Mouse (Mus musculus): ENCODE results near the gene Hap1.
A peak's percentile ranks its signal among the peaks of the same experiment; 100 is the strongest.

The Hap1 gene

GRCm38 (mm10) chr11:100355972-100356818 lies at the start of gene Hap1:
TSS of gene Hap1 (minus strand) at chr11:100356128.
- DNase-seq (ENCODE audit: low spot score), result peak; percentile 66

DNA sequence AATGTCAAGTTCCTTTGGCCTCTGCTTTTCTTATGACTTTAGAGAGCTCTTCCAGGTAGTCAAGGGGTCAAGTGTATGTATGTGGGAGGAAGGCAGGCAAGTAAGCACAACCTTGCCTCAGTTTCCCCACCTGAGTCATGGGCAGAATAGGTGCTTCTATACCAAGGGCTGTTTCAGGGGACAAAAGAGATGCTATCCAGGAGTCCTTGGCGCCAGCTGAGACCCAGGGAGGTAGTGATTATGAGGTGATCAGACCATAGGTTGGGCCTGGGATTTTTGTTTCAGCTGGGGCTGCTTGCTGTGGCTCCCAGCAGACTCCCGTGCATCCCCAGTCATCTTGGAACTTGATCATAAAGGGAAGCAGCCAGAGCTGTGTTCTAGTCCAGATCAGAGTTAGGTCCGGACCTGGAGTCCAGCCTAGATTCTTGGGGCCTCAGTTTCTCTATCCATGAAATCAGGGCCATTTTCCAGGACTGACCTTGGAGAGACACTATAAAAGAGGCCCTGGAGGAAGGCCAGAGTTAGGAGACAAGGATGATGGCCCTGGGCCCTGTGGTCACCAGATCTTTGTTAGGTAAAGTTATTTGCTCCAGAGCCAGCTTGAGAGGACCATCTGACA lies 48.6 kb upstream of the Hap1 start:
- no peak for DNase-seq (ENCODE audit: low spot score)

DNA sequence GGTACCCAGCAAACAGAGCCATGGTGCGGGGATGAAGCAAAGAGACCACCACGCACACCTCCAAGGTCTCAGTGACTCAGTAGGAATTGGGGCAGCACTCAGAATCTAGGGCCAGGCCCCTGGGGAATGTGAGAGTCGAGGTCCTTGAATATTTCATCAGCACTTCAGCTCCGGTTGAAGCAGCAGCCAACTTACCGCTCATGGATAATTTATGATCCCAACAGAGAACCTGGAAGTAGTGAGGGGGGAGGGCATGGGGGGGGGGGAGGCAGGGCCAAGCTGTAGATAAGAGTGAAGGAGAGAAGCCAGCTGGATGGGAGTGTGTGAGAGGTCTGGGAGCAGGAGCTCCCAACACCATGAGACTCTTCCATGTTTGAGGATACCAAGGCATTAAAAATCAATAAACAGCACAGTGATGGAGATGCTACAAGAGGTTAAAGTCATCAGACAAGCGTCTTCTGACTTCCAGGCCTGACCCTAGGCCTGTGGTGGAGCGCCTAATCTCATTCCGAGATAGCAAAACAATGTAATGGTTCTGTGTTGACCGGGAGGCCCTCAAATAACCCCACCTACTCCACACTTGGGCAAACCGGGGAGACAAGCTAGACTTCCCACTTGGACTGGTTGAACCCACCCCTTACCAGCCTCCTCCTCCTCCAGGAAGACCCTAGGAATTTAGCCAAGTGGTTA lies 47.7 kb upstream of the Hap1 start:
- no peak for DNase-seq (ENCODE audit: low spot score)

DNA sequence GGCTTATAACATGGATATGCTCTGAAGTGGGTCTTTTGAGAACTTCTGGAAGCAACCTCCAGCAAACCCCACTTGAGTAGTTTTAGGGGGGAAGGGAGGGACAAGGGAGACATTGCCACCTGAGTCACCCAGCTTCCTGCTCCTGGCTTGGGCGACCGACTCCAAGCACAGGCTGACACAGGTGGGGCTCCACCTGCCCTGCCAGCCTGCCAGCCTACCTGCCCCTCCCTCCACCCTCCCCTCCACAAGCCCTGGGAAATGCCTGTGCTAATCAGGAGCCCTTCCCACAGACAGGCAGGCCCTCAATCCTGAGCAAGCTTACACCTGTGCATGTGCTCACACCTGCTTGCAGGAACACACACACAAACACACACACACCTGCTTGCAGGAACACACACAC lies 46.8 kb upstream of the Hap1 start:
- no peak for DNase-seq (ENCODE audit: low spot score)

DNA sequence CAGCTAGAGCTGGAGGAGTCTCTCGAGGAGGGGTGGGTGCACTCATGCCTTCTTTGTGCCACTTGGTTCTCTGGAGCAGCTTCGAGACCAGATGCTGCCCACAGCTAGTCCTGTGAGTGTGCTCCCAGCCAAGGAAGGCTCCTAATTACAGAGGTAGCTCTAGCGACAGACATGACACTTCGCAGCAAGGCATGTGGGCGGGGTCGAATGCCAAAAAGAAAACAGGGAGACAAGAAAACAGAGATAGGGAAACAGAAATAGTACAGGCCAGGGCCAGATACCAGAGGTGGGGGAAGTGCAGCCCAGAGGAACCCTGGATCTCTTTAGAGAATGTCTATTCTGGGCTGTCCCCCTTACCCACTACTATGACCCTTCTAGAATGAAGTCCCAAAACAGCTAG lies 46.3 kb upstream of the Hap1 start:
- no peak for DNase-seq (ENCODE audit: low spot score)

DNA sequence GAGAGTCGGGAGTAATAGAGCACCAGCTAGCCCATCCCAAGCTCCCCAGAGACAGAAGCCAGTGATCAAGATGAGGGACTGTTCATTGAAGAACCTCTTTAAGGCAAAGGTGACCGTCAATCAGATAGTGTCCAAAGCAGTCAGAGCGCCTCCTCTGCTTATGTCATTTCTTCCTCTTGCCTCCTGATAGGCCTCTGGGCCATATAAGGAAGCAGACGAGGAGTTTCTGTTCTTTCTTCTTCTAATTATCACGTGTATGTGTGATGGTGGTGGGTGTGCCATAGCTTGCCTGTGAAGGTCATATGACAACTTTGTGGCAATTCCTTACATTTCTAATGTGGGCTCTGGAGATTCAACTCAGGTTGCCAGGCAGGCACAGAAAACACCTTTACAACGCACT lies 44.9 kb upstream of the Hap1 start:
- no peak for DNase-seq (ENCODE audit: low spot score)

DNA sequence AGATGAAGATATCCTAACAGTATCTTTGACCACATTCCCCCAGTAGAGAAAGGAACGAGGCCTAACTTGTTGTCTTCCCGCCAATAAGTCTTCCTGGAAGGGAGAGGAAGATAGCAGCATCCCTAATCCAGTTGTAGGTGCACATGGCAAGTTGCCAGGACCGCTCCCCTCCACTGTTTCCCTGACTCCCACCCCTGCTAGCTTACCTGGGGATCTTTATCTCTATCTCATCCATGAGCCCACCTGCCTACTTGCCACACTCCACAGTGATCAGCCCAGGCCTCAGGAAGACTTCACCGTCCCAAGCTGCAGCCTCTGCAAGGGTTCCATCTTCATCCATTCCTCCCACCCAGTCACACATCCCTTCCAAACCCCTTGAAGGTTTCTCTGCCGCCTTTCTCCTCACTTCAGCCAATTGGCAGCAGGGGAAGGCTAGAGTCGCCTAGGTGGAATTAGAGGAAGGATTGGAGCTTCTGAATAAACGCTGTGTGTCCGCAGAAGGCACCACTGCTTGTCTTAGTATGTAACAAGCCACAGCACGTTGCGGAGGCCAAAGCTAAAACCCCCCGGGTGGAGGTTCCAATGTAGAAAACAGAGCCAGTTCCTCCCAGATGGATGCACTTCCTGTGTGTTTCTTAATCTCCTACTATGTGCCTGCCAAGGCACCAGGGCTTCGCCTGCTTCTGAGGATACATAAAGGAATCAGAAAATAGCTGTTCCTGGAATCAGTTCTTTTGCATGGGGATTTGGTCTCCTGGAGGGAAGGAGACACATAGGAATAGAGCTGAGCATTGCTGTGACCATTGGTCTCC lies 44.0 kb upstream of the Hap1 start:
- no peak for DNase-seq (ENCODE audit: low spot score)

DNA sequence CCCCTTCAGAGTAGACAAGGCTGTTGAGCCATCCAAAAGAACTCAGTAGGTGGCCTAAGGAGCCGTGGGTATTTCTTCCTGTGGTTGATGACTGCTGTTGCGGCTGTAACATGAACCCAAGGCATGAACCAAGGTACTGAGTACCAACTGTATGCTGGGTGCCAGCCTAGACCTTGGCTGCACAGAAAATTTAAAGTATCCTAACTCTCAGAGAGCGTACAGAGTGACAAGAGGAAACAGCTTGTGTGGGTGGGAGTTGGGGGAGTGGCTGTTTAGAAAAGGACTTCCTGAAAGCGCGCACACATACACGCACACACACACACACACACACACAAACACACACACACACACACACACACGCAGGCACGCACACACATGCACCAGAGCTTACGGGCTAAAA lies 43.4 kb upstream of the Hap1 start:
- DNase-seq (ENCODE audit: low spot score), result no peak

GRCm38 (mm10) chr11:100398517-100398916 lies 42.6 kb upstream of the Hap1 start:
- no peak for DNase-seq (ENCODE audit: low spot score)

- DNase-seq (ENCODE audit: low spot score), result peak; percentile 99
Observed at GRCm38 (mm10) chr11:100397600-100398389, 41.9 kb upstream of the Hap1 start, which contains the start of gene Jup. TSS of gene Jup (minus strand) at chr11:100397763.

DNA sequence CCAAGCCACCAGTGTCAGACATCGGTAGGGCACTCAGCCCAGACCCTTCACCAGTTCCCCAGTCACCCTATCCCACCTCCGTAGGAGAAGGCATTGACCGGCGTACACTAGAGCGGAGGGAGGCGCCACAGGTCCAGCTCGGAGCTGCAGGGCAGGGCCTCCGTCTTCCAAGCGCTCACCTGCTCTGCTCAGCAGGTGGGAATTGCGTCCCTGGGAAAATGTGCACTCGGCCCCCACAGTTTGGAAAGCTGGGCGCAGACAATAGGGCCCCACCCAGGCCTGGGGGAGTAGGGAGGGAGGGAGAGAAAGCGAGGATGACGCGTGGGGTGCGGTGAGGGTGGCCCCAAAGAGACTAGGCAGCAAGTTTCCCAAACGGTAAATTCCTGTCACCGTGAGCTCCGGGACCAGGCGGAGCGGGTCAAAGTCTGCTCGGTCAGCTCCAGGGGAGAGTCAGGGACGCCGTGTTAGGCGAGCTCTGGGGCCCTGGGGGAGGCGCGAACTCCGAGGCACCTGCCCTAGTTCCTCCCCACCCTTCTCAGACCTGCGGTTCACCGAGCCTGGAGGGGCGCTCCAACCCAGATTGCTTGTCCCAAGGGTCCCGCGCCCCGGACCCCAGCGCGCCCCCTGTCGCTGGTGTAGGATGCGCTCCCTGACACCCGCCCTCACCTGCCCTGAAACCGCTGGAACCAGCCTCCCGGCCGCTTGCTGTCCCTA lies 41.1 kb upstream of the Hap1 start:
- peak; percentile 43 for DNase-seq (ENCODE audit: low spot score)

DNA sequence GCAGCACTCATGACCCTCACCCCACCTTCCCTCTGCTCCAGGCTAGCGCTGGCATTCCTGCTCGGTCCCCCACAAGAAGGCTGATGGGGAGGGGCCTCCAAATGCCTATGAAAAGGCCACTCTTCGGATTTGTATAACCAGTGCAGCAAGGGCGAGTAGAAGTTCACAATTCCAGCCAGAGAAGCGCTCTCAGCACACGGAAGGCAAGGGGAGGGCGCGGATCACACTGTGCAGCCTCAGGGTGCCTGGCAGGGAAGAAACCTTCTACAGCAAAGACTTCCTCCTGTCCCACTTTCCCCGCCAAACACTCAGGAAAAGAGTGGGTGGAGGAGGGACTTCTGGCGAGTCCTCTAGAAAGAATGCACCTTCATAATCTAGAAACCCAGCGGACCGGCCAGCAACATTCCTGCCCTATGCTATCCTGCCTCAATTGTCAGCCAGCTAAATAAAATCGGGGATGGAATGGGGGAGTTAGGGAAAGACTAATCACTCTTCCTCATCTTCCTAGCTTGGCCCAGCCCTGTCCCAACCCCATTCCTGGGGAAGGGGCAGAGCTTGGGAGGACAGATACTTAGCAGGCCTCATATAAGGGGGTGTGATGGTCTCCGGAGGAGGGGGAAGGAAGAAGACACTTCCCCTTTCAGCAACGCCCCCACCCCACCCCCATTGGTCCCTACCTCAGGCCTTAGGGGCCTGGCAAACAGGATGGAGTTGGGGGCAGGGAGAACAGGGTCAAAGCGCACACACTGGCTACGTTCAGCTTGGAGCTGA lies 40.1 kb upstream of the Hap1 start:
- DNase-seq (ENCODE audit: low spot score), result no peak

GRCm38 (mm10) chr11:100395200-100395599 lies 39.3 kb upstream of the Hap1 start:
- peak; percentile 54 for DNase-seq (ENCODE audit: low spot score)

- DNase-seq (ENCODE audit: low spot score), result no peak
Observed at GRCm38 (mm10) chr11:100394353-100395074, 38.6 kb upstream of the Hap1 start.

DNA sequence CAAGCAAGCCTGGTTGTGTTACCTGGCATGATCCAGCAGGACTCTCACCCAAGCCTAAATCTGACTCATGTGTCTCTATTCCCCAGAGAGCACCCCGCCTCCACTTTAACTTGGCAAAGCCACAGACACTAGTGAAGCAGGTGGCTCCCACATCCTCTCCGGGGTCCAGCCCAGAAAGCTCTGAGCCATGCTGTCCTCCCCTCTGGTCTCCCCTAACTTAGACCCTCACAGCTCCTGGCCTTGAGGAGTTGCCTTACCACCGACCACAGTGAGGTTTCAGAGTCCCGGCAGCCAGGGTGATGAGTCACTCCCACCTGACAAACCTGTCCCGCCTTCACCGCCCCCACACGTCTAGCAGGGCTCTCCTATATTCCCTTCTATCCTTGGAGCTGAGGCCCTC lies 37.8 kb upstream of the Hap1 start:
- peak; percentile 50 for DNase-seq (ENCODE audit: low spot score)

- DNase-seq (ENCODE audit: low spot score), result no peak
Observed at GRCm38 (mm10) chr11:100392958-100393357, 37.0 kb upstream of the Hap1 start.

DNA sequence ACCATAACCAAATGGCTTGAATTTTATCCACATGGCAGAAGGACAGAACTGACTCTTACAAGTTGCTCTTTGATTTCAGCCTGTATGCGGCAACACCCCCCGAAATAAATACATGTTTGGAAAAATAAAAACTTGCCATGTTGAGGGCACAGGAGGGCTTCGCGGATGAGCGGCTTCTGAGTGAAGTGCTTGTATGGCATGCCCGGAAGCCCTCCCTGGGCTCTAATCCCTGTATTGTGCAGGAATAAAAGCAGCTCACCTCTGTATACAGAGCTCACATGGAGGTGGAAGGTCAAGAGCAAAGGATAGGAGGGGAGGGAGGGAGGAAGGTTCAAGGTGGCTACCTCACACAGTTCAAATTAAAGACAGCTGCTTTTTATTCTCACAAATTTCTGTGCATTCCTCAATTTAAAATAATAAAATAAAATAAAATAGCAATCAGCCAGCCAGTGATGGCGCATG lies 36.0 kb upstream of the Hap1 start:
- DNase-seq (ENCODE audit: low spot score), result no peak

DNA sequence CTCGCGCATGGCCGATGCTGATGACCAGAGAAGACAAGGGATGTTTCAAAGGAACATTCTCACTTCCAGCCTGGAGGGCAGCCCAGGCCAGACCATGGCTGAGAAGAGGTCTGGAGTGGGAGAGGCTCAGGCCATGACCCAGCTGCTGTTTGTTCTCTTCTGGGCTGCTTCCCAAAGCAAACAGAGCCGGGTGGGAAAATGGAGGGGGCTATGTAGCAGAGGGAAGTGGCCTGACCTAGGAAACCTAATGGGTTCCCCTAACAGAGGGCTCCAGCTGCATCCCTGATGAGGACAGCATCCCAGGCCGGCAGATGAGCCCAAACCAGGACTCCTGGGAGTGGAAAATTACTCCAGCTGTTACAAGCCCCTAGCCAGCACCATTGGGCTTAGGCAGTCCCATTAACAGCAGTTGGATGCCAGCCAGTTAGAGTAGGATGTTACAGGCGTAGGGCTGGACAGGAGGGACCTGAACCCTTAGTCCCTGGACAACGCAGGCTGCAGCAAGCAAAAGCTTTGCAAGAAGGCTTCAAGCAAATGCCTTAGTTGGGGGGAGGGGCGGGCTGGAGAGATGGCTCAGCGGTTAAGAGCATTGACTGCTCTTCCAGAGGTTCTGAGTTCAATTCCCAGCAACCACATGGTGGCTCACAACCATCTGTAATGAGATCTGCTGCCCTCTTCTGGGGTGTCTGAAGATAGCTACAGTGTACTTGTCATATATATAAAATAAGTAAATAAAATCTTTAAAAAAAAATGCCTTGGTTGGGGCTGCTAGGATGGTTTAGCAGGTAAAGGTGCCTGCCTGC lies 35.4 kb upstream of the Hap1 start:
- no peak for DNase-seq (ENCODE audit: low spot score)

Measured in urinary bladder, postnatal 25 days (tissue).